Mouse (Mus musculus) stomach, embryonic 16.5 days (tissue): ENCODE measurements around the gene Madd. TPM values are rescaled to one million over a fixed set of nuclear protein-coding genes. Genes with fewer than 3 reads are reported as not detected.
"Not testable (repeated sequence)": the region's sequence is repeated elsewhere in the genome, so short reads cannot be mapped to it uniquely, and the experiment has no call there.

ENCODE experiments used
- ATAC-seq: fragments of 200-750 bp; cut with Nextera tagmentation; 2 replicates; pipeline ENCODE4 v1.8.0; 2017; ENCODE audit warnings: moderate number of reproducible peaks, moderate TSS enrichment; ENCODE audit not compliant: insufficient read depth, low FRiP score
- H3K27ac ChIP-seq: fragments of 300-500 bp; sonication (generic); 2 replicates; pipeline ENCODE4 v1.5.1; 2014; ENCODE audit warnings: low read length
- H3K27me3 ChIP-seq: fragments of 300-500 bp; sonication (generic); 2 replicates; pipeline ENCODE4 v1.6.1; 2014; ENCODE audit warnings: low read length, control low read depth, mixed read lengths; ENCODE audit not compliant: control insufficient read depth, insufficient read depth
- H3K36me3 ChIP-seq: fragments of 300-500 bp; sonication (generic); 2 replicates; pipeline ENCODE4 v1.6.1; 2014; ENCODE audit warnings: low read length; ENCODE audit not compliant: control insufficient read depth, insufficient read depth
- H3K4me1 ChIP-seq: fragments of 300-500 bp; sonication (generic); 2 replicates; pipeline ENCODE4 v1.6.1; 2014; ENCODE audit warnings: low read length, control low read depth, mixed read lengths; ENCODE audit not compliant: control insufficient read depth, insufficient read depth
- H3K4me2 ChIP-seq: fragments of 300-500 bp; sonication (generic); 2 replicates; pipeline ENCODE4 v1.6.1; 2014; ENCODE audit warnings: low read depth, low read length, mixed read lengths
- H3K4me3 ChIP-seq: fragments of 300-500 bp; sonication (generic); replicated peaks from 2 replicates; pipeline ENCODE4 v1.5.1; 2014; ENCODE audit warnings: mild to moderate bottlenecking, low read length
- H3K9ac ChIP-seq: fragments of 300-500 bp; sonication (generic); 2 replicates; pipeline ENCODE4 v1.6.1; 2014; ENCODE audit warnings: low read length
- H3K9me3 ChIP-seq: fragments of 300-500 bp; sonication (generic); replicated peaks from 2 replicates; pipeline ENCODE4 v1.6.1; 2016; ENCODE audit warnings: low read length, control low read depth; ENCODE audit not compliant: control insufficient read depth
- WGBS: fragments of 180-500 bp; shearing (Covaris S2); extraction: QIAGEN DNeasy Blood & Tissue Kit; methylation state at CpG from one replicate; pipeline ENCODE4 v1.1.7; 2014; 5-methylcytosine and 5-hydroxymethylcytosine counted together
- polyA plus RNA-seq: library from polyadenylated mRNA; unstranded; fragments of >200 nt; fragmentation: Nextera tagmentation; extraction: Ambion mirVana; gene quantifications from 2 replicates; pipeline ENCODE4 v1.2.1, GENCODE M21; 2015

Madd gene
- polyA plus RNA-seq, 1 experiment from 2014 or later, result 14.3 TPM

- Histone ChIP-seq H3K9ac (no peak overlapping the region), H3K27ac (no peak overlapping the region), H3K27me3 (no peaks in the 10 kb centered on the region), H3K4me2 (no peak overlapping the region), H3K4me3 (no peak overlapping the region), H3K4me1 (no peaks in the 10 kb centered on the region), H3K36me3 (no peaks in the 10 kb centered on the region), H3K9me3 (no peaks in the 10 kb centered on the region)
- WGBS, result 76% methylated on average over 5 of the region's 5 CpGs
- no peak for ATAC-seq
Observed at GRCm38 (mm10) chr2:91116842-91117241, 66.8 kb downstream of the Madd start.

GRCm38 (mm10) chr2:91115578-91115970, 68.1 kb downstream of the Madd start:
- Histone ChIP-seq H3K36me3 (no peaks in the 10 kb centered on the region), H3K4me2 (peak overlapping the region; percentile 76), H3K27ac (no peak overlapping the region), H3K4me1 (no peaks in the 10 kb centered on the region), H3K9me3 (no peaks in the 10 kb centered on the region), H3K4me3 (peak overlapping the region; percentile 44), H3K9ac (peak overlapping the region; percentile 73), H3K27me3 (no peaks in the 10 kb centered on the region)
- 32% methylated on average over 12 of the region's 12 CpGs for WGBS
- no peak for ATAC-seq

- Histone ChIP-seq H3K27ac (no peak overlapping the region), H3K9ac (peak overlapping the region; percentile 73), H3K9me3 (no peaks in the 10 kb centered on the region), H3K36me3 (no peaks in the 10 kb centered on the region), H3K4me3 (peak overlapping the region; percentile 44), H3K4me2 (peak overlapping the region; percentile 76), H3K27me3 (no peaks in the 10 kb centered on the region), H3K4me1 (no peaks in the 10 kb centered on the region)
- WGBS, result 8% methylated on average over 39 of the region's 42 CpGs
- peak; percentile 78 for ATAC-seq
Observed at GRCm38 (mm10) chr2:91114781-91115577, 68.7 kb downstream of the Madd start.

GRCm38 (mm10) chr2:91113852-91114251, 69.8 kb downstream of the Madd start:
- H3K4me3 ChIP-seq, result no peak overlapping the region
- H3K27ac ChIP-seq, result no peak overlapping the region
- WGBS, result 69% methylated on average over 6 of the region's 6 CpGs
- ATAC-seq, result no peak
- no peaks in the 10 kb centered on the region for H3K27me3 ChIP-seq
- no peak overlapping the region for H3K9ac ChIP-seq
- H3K4me1 ChIP-seq, result no peaks in the 10 kb centered on the region
- no peak overlapping the region for H3K4me2 ChIP-seq
- H3K9me3 ChIP-seq, result no peaks in the 10 kb centered on the region
- H3K36me3 ChIP-seq, result no peaks in the 10 kb centered on the region

GRCm38 (mm10) chr2:91113334-91113733, 70.3 kb downstream of the Madd start:
- Histone ChIP-seq H3K4me1 (no peaks in the 10 kb centered on the region), H3K36me3 (no peaks in the 10 kb centered on the region), H3K27ac (no peak overlapping the region), H3K9ac (no peak overlapping the region), H3K4me3 (no peak overlapping the region), H3K4me2 (no peak overlapping the region), H3K27me3 (no peaks in the 10 kb centered on the region), H3K9me3 (no peaks in the 10 kb centered on the region)
- 74% methylated on average over 10 of the region's 10 CpGs for WGBS
- ATAC-seq, result no peak

DNA sequence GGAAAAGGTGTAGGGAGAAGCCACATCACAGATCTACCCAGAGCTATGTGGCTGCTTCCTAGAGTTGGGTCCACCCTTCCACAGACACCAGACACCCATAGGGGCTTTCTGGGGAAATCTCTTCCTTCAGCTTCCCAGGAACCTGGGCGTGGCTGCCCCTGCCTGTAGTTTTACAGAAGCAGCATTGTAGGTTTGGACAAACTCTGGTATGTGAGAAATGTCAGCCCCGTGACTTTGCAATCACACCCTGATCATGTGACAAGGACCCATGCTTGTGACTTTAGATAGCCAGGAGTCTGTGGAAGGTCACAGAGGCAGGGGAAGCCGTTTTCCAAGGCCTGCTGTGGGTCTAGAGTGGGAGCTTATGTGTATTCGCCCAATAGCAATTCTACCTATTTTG, 71.1 kb downstream of the Madd start:
- no peak overlapping the region for H3K4me2 ChIP-seq
- ATAC-seq, result no peak
- 51% methylated on average over 4 of the region's 4 CpGs for WGBS
- no peak overlapping the region for H3K27ac ChIP-seq
- no peaks in the 10 kb centered on the region for H3K27me3 ChIP-seq
- no peak overlapping the region for H3K4me3 ChIP-seq
- H3K36me3 ChIP-seq, result no peaks in the 10 kb centered on the region
- no peaks in the 10 kb centered on the region for H3K9me3 ChIP-seq
- H3K4me1 ChIP-seq, result no peaks in the 10 kb centered on the region
- no peak overlapping the region for H3K9ac ChIP-seq

DNA sequence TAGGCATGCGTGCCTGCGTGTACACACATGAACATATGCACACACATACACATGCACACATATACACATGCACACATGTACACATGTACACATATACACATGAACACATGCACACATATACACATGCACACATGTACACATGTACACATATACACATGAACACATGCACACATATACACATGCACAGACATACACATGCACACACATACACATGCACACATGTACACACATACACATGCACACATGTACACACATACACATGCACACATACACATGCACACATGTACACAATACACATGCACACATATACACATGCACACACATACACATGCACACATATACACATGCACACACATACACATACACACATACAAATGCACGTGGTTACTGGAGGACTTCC, 71.8 kb downstream of the Madd start:
- H3K36me3 ChIP-seq, H3K9ac ChIP-seq, H3K4me2 ChIP-seq, H3K27ac ChIP-seq, H3K27me3 ChIP-seq, ATAC-seq, H3K4me1 ChIP-seq, H3K4me3 ChIP-seq, H3K9me3 ChIP-seq: not testable (repeated sequence)
- WGBS, result 85% methylated on average over 3 of the region's 3 CpGs

DNA sequence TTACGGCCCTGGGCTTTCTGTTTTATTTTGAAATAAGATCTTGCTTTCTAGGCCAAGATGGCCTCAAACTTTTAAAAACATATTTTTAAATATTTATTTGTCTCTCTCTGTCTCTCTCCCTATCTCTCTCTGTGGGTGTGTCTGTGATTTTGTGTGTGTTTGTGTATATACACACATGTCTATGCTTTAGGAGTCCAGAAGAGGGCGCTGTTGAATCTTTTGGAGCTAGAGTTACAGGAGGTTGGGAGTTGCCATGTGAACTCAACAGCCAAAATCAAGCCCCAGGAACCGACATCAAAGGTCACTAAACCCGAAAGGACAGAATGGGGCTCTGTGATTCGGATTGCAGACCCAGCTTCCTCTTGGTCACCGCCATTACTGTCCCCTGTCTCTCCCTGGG, 73.2 kb downstream of the Madd start:
- no peak overlapping the region for H3K9ac ChIP-seq
- H3K4me3 ChIP-seq, result no peak overlapping the region
- H3K36me3 ChIP-seq, result no peaks in the 10 kb centered on the region
- no peaks in the 10 kb centered on the region for H3K27me3 ChIP-seq
- no peak overlapping the region for H3K4me2 ChIP-seq
- no peak for ATAC-seq
- 74% methylated on average over 6 of the region's 6 CpGs for WGBS
- no peak overlapping the region for H3K27ac ChIP-seq
- H3K4me1 ChIP-seq, result no peaks in the 10 kb centered on the region
- no peaks in the 10 kb centered on the region for H3K9me3 ChIP-seq

DNA sequence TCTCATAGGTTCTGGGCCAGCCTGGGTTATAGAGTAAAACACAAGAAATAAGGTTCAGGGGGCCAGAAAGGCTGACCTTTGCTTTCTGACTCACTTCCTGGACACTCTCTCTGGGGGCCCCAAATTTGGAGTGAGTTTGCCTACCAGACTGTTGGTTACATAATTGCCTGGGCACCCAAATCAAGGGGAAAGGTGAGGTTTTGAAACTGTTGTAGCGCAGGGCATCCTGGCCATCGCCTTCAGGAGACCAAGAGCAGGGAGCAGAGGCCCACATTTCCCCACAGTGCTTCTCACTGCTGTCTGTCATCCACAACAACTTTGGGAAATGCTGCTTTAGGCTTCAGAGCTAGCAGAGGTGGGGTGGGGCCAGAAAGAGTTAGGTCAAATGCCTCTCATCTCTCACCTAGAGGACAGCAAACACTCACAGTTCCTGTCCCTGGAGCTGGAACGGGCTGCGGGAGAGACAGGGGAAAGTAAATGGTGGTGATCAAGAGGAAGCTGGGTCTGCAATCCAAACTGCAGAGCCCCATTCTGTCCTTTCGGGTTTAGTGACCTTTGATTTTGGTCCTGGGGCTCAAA, 73.7 kb downstream of the Madd start:
- Histone ChIP-seq H3K4me1 (no peaks in the 10 kb centered on the region), H3K9ac (no peak overlapping the region), H3K36me3 (no peaks in the 10 kb centered on the region), H3K27ac (no peak overlapping the region), H3K9me3 (no peaks in the 10 kb centered on the region), H3K4me2 (no peak overlapping the region), H3K4me3 (no peak overlapping the region), H3K27me3 (no peaks in the 10 kb centered on the region)
- whole genome bisulfite sequencing, result 84% methylated on average over 5 of the region's 5 CpGs
- no peak for ATAC-seq
